Mouse (Mus musculus) olfactory bulb, adult 2 months (tissue): ENCODE data around the gene Nrxn3.

ENCODE experiments used
- CTCF ChIP-seq: fragments of 200-500 bp; IDR thresholded peaks from 2 replicates; pipeline ENCODE4 v1.5.1; 2012; ENCODE audit warnings: low read depth, mild to moderate bottlenecking, low read length, moderate library complexity; ENCODE audit not compliant: insufficient read depth
- POLR2A ChIP-seq: fragments of 200-500 bp; IDR thresholded peaks from 2 replicates; pipeline ENCODE4 v1.6.1; 2012; ENCODE audit warnings: mild to moderate bottlenecking, low read depth, low read length, moderate library complexity; ENCODE audit not compliant: insufficient read depth

DNA sequence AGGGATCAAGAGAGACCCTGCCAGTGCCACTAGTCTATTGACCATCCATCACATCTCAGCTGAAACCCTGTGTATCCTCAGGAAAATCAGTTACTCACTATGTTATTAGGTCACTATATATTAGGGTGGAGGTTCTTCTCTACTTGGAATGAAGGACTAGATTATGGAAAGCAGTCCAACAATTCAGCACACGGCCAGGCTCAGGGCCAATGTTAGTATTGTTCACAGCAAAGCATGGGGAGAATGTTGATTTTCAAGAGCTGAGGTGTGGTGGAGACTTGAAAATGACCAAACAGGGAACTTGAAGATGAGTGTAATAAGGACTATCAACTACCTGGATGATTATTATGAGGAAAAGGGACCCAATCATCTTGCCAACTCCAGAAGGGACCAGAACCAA, 1209.7 kb downstream of the Nrxn3 start:
- no peak for TF ChIP-seq CTCF
- TF ChIP-seq POLR2A: no peak
